Mouse (Mus musculus) testis, postnatal 14 days (tissue): ENCODE results near the gene Dbn1.
A peak's percentile ranks its signal among the peaks of the same experiment; 100 is the strongest.
"Not testable (repeated sequence)": the region's sequence is repeated elsewhere in the genome, so short reads cannot be mapped to it uniquely, and the experiment has no call there.

ENCODE experiments used
- DNase-seq: peaks from one replicate; pipeline ENCODE4 v3.0.0; 2021; ENCODE audit warnings: low spot score

Dbn1 gene

DNA sequence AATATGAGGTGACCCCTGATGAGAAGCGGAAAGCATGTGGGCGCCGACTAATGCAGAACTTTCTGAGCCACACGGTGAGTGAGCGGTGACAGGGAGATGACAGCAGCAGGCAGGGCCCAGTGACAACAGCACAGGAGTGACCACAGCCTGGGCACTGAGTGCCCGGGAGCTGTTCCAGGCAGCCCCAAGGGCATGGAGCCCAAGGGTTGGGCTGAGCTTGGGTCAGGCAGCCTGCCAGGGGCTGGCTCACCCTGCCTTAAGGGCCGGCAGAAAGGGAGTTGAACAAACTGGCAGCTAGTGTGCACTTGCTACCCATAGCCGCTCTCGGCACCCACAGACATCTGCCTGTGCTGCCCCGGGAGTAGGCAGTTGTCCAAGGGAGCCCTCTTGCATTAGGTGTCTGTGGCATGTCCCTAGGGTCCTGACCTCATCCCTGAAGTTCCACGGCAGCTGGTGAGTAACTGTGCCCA lies 37.4 kb downstream of the Dbn1 start:
- peak; percentile 53 for DNase-seq

DNA sequence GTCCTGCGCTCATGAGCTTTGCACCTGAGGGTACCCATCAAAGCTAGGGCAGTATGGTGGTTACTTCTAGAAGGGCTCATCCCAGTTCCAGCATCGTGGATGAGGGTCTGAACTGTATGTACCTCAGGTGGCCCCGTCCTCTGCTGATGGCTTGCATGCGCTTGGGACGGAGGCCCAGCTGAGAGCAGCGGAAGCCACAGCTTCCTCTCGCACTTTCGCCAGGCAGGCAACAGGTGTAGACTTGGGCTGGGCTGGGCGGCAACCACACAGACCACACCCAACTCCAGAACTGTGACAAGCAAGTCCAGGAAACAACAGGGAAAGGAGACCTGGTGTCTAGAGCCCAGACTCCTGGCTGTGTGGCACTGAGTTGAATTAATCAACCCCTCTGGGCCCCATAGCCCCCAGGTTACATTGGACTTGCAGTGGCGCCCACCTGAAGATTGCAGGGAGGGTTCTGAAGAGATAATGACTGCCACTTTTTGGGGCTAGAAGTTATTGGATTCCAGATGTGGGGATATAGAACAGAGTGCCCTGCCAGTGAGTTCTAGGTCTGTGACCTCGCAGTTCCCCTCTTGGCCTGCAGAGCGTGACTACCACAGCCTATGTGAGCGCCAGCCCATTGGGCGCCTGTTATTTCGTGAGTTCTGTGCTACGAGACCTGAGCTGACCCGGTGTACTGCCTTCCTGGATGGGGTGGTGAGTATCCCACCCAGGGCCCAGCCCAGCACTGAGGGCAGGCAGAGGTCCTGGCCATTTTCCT lies 38.1 kb downstream of the Dbn1 start:
- DNase-seq, result no peak

DNA sequence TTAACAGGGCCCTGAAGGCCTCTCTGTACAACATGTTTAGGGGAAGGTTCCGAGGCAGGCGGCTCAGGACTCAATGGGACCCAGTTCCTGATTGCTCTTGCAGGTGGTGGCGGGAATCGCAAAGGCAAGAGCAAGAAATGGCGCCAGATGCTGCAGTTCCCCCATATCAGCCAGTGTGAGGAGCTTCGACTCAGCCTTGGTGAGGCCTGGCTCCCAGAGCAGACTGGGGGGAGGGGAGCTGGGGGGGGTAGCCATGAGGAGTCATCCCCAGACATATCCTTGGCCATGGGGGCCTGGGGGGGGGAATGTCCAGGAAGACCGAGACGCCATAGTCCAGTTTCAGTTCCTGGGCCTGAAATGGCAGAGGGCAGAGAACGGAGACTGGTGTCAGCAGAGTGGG lies 38.7 kb downstream of the Dbn1 start:
- no peak for DNase-seq

DNA sequence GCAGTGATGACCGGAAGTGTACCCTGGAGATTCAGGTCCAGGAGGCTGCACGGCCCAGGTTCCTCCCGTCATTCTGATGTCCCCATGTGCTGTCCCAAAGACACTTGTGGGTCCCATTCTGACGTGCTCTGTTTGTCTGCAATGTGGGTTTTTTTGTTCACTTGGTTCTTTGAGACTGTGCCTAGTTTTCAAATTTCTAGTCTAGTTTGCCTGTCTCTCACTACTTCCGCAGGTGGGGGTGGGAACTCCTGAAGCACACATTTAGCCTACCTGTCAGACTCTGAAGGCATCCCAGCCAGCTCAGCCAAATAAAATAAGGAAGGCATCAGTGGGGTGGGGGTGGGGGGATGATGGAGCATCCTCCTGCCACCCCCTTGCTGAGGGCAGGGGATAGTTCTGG lies 39.8 kb downstream of the Dbn1 start:
- DNase-seq, result no peak

DNA sequence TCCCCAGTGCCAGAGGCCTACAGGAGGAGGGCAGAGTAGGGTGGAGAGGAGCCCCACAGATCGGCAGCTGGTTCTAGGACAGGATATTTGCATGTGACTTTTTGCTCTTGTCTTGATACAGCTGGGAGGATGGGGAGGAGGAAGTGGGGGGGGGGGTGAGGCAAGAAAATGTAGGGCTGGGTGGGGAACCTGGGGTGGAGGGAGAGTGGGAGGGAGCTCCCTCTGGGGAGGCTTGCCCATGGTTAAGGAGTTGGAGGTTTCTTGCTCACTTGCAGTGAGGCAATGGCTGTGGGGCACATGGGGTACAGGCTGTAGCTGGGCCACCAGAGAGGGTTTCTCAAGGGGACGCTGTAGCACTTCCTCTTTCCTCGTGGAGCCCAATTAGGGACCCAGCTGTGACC lies 40.4 kb downstream of the Dbn1 start:
- DNase-seq, result no peak

DNA sequence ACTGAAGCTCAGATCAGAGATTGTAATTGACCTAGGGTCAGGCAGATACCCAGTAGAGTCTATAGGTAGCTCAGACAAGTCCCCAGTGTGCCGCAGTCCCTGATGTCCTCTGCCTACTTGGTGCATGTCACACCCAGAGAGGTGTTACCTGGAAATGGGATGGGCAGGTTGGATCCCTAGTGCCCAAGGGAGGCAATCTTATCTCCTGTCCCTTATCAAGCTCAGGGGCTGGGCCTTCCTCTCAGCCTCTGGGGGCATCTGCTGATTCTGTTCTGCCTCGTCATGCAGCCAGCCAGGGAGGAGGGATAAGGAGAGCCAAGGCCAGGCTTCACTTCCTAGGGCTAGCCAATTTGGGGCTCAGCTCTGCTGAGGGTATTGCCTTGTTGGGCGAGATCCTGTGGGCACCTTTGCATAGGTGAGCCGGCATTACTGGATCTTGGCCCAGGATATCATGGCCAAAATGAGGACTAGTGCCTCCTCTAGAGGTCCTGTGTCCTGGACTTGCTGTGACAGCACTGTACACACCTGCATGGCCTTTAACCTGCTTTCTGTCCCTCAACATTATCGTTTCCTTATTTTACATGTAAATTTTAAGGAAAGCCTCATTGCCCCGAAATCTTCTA lies 41.3 kb downstream of the Dbn1 start:
- DNase-seq, result no peak

DNA sequence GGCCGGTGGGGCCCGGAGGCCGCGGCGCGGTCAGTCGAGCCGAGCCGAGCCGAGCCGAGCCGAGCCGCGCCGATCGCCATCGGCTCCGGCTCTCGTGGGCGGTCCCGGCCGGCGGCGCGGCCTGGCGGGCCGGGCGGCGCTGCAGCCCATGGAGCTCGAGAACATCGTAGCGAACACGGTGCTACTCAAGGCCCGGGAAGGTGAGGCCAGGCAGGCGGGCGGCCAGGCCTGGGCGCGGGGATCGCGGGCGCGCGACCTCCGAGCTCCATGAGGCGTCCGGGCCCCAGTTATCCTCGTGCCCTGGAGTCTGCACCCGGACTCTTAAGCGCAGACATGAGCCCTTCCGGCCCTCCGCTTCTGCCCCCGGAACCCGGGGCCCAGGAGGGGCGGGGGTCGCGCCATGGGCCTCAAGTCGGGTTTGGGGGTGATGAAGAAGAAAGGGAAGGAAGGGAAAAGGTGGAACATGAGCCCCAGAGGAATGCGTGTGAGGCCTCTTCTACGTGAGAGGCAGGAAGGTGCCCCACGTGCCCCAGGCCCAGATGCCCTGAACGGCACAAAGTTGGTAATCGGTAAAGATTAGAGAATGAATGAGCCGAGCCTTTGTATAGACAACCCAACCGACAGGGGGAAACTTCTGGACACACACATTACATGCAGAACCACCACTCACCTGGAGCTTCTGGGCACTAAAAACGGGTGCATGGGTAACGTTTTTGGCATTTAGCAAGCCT lies 42.4 kb downstream of the Dbn1 start:
- DNase-seq, result peak; percentile 70

DNA sequence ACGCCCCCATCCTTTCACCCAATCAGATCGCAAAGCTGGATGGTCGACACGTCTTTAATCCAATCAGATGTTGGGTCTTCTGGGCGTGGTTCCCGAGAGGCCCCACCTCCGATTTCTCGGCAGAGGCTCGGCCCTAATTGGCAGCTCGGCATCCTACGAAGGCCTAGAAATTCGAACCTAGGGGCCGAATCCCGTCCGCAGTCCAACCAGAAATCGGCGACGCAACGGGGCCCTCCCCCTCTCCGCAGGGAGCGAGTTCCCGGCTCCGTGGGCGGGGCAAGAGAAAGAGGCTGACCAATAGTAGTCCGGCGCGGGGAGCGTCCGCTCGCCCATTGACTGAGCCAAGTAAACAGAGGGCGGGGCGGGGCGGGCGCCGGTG lies 43.0 kb downstream of the Dbn1 start, which contains the start of gene Grk6:
Grk6 (plus strand) TSS at position 136 of the 379 bp plus-strand sequence.
- peak; percentile 99 for DNase-seq

DNA sequence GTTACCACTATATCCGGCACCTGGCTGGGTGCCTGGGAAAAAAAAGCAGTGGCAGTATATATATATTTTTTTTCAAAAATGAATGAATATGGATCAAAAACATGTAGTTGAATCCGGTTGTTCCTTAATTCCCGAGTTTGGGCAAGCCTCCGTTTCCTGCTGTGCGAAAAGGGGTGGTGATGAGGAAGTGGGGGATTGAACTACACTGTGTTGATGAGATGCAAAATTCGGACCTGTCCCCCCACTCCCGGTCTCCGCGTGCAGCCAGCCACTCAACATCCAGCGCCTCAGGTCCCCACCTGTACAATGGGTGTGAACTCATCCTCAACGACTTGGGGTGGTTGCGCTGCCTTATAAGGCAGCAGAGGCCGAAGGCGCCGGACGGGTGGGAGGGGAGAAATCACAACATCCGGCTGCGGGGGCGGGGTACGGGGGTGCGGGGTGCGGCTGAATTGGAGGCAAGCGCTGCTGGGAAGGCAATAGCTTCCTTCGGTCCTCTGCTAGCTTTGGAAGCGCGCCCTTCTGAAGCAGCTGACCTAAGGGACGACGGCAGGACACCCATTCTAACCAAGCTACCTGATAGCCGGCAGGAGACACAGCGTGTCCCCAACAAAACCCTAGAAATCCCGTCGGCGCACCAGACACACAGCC lies 43.5 kb downstream of the Dbn1 start:
- no peak for DNase-seq

DNA sequence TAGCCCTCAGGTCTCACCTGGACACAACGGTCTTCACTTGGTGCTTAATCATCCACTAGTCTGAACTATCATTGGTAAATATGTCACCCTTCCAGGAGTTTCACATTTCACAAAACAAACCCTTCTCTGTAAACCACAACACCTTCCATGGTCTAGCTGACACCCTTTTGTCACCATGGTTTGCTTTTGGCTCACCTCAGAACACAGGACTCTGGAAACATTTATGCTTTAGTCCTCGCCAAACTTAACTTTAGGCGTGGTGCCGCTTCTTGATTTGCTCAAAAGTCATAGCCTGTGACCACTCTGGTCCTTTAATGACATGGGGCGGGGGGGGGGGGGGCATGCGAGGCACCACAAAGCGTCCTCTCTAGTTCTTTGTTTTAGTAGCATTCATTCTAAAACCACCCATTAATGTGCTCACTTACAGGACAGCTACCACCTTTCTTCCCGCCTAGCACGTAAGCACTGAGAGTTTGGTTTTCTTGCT lies 44.1 kb downstream of the Dbn1 start:
- no peak for DNase-seq

DNA sequence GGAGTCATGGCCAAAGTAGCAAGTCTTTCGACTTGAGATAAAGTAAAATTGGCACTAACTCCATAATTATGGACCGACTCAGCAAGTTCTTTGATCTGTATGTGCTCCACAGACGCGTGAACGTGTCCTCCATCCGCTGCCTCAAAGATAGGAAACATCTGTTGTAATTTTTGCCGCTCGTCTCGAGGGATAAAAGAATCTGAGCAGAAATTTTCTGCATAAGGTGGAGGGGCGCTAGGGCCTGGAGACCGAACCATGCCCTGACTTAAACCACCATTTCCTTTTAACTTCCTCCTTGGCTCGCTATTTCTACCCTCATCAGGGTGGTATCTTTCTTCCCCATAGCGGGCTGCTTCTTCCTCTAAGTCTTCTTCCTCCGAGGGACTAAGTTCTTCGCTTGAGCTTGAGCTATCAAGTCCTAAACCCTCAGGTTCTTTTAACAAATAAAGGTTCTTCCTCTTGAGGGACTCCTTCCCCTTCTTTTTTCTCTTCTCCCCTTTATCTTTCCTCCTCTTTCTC lies 50.7 kb downstream of the Dbn1 start:
- DNase-seq, result not testable (repeated sequence)

DNA sequence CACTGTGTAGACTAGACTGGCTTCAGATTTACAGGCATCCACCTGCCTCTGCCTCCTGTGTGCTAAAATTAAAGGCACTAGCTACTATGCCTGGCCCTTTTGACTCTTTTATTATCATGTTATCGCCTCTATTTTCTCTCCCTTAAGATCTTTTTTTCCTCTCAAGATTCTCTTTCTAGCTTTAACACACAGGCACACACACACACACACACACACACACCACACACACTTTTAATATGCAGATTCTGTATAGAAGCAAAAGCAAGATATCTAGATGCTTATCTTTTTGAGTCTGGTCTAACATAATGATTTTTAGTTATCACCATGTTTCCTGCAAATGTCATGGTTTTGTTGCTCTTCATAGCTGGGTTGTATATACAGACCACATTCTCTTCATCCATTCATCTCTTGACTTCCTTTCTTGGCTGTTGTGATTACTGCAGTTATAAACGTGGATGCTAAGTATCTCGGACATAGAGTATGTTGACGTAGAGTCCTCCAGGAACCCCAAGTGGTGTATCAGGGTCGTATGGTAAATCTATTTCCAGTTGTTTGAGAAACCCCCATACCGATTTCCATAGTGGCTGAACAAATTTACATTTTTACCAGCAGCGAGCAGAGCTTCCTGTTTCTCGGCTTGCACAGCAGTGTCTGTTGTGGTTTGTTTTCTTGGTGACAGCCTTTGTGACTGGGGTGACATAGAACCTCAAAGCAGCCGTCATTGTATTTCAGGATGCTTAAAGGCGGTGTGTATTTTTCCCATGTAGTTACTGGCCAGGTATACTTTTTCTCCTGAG lies 55.8 kb downstream of the Dbn1 start:
- no peak for DNase-seq

DNA sequence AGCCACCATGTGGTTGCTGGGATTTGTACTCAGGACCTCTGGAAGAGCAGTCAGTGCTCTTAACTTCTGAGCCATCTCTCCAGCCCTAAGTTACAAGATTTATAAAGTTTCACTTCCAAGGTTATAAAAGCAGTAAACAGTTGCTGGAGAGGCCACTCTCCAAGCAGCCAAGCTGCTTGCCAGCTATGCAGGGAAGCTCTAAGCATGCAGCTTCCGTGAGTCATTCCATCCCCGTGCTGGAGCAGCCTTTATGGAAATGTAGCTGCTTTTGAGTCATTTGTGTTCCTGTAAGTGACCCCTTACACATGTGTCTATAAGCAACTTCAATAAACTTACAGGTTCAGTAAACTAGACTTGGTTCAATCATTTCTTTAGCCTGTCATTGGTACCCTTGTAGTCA lies 57.3 kb downstream of the Dbn1 start:
- no peak for DNase-seq

DNA sequence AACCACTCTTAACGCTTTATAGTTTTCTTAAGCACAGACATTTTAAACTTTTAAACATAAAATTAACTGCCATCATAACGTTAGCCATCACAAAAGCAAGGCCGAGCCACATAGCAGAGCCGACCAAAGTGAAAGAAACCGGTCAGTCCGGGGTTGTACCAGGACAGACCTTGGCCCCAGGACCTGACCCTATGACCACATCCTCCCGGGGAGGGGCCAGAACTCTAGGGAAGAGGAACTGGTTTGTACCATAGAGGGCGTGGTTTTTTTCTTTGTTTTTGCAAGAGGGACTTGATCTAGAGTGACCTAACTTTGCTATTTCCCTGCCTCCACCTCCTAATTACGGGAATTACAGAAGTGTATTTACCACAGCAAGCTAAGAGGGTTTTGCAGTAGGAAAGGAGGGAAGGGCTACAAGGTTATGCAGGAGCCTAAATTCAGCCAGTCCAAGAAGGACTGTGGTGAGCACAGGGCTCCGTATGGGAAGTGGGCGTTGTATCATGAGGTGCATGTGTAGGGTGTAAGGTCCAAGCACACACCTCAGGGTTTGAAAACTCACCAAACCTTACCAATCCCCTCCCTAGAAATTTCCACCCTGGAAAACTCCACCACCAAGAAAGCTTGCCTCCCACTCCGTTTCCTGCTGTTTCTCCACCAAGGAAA lies 58.6 kb downstream of the Dbn1 start:
- DNase-seq, result peak; percentile 66

DNA sequence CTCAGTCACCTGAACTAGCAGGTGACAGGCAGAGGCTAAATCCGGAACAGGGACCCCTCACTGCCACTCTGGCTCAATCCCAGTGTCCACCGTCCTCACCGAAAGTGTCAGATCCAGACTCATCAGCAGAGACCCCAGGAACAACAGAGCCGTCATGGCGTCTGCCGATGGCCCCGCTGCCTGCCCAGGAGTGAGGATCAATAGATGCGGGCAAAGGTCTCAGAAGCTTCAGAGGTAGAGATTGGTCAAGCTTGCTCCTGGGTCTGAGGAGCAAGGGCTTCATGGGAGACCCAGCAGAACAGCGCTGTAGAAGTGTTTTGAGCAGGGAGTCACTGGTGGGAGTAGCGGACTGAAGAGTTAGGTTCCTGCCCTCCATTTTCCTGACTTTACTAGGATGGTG lies 61.3 kb downstream of the Dbn1 start, which contains the start of gene F12:
F12 (minus strand) TSS at position 181 of the 400 bp plus-strand sequence.
- DNase-seq, result no peak
